Mouse (Mus musculus): ENCODE results near the gene Sinhcaf. TPM values are rescaled to one million over a fixed set of nuclear protein-coding genes. Genes with fewer than 3 reads are reported as not detected.

Sinhcaf gene
- total and polyA plus RNA-seq, 3 experiments: 57.5 to 146 (median 82.3) TPM

GRCm38 (mm10) chr6:148992373-148993116 lies 46.3 kb upstream of the Sinhcaf start:
- Histone ChIP-seq H3K4me1 (ENCODE audit: control insufficient read depth in 1 of 2, insufficient read depth in 2 of 2) (peaks cover 0 to 8% of the 10 kb centered on the region in 2 experiments; a peak in 2 of 4 replicates), H3K4me2 (ENCODE audit: insufficient read depth, low read depth, poor library complexity, severe bottlenecking) (no peak overlapping the region), H3K36me3 (replicated peaks in 1 of 2; ENCODE audit: control insufficient read depth in 1 of 2, insufficient read depth in 1 of 2, low read length in 1 of 2) (no peaks in the 10 kb centered on the region), H3K9me3 (replicated peaks; ENCODE audit: low read length) (no peaks in the 10 kb centered on the region), H3K27me3 (replicated peaks) (no peaks in the 10 kb centered on the region), H3K9ac (ENCODE audit: insufficient read depth, low read depth) (no peak overlapping the region), H3K79me2 (replicated peaks; ENCODE audit: control insufficient read depth, extremely low read depth, insufficient read depth, poor library complexity, severe bottlenecking) (no peaks in the 10 kb centered on the region), H3K27ac (ENCODE audit: insufficient read depth, low read depth) (no peak overlapping the region), H3K4me3 (replicated peaks in 1 of 3; ENCODE audit: low read depth in 2 of 3, low read length in 2 of 3, poor library complexity in 1 of 3) (no peak overlapping the region)
- dilution Hi-C loops (cut with MboI; ENCODE audit: extremely low pct_ligation_motif_present, extremely low pct_unique_long_range_greater_than_20kb, low sequenced_read_pairs) (no loop called here), in situ Hi-C loops (cut with MboI; ENCODE audit: low pct_ligation_motif_present, low pct_unique_long_range_greater_than_20kb, low sequenced_read_pairs) (no loop called here)
- TF ChIP-seq UBTF (IDR thresholded peaks at IDR 0.05; ENCODE audit: low read depth, low read length) (no peak), ZNF384 (IDR thresholded peaks at IDR 0.05; ENCODE audit: low read depth, low read length) (no peak), POLR2AphosphoS2 (IDR thresholded peaks at IDR 0.05; ENCODE audit: low read depth, low read length) (no peak), MYC (IDR thresholded peaks at IDR 0.05; ENCODE audit: low read depth, low read length) (no peak), SMC3 (IDR thresholded peaks at IDR 0.05; ENCODE audit: low read depth, low read length) (no peak), MAZ (IDR thresholded peaks at IDR 0.05; ENCODE audit: low read depth, low read length) (no peak), POLR2A (IDR thresholded peaks at IDR 0.05; ENCODE audit: low read depth, low read length) (no peak), MAX (IDR thresholded peaks at IDR 0.05; ENCODE audit: low read length) (no peak), CHD1 (IDR thresholded peaks at IDR 0.05; ENCODE audit: low read depth, low read length) (no peak)
- DNase-seq (ENCODE audit: extremely low read depth): no peak

DNA sequence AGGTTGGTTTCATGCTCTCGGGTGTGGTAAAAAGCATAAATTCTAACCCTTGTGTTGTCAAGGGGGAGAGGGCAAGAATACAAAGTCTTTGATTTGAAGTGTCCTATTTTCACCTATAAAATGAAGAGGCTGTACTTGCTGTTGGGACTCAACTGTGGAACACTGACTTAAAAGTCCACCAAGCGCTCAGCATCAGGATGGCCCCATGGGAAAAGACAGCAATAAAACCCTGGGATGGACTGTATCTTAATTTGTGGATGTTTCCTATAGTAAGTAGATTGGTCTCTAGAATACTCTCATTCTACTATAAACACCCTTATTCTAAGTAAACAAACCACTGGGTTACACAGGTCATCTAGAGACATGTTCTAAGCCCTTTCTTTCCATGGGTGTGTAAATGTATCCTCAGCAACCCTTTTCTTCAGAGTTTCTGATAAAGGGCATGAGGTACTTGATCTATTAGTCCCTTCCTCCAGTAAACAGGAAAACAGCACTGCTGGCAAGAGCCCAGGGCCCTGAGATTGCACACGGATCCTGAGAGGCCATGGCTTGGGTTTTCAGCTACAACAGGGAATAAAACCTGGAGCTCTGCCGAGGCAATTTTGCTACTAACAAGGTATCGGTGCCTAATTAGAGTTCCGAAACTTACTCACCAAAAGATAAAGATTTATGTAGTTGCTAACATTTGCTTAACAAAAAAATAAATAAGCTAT lies 45.5 kb upstream of the Sinhcaf start:
- TF ChIP-seq TCF12 (IDR thresholded peaks at IDR 0.05; ENCODE audit: low read depth, low read length) (no peak), KAT2A (IDR thresholded peaks at IDR 0.05; ENCODE audit: insufficient replicate concordance, low read length) (no peak), ELF1 (IDR thresholded peaks at IDR 0.05; ENCODE audit: low read depth, low read length) (no peak), TBP (conservative IDR thresholded peaks at IDR 0.05; ENCODE audit: low read depth, low read length) (no peak), NELFE (IDR thresholded peaks at IDR 0.05; ENCODE audit: low read depth, low read length) (no peak), JUND (conservative IDR thresholded peaks at IDR 0.05; ENCODE audit: low read depth, low read length) (no peak), PAX5 (IDR thresholded peaks at IDR 0.05; ENCODE audit: low read length) (no peak)
- no peak overlapping the region for H3K27ac ChIP-seq (ENCODE audit: insufficient read depth, low read depth)
- H3K27me3 ChIP-seq (replicated peaks): no peaks in the 10 kb centered on the region
- H3K4me3 ChIP-seq (replicated peaks in 1 of 3; ENCODE audit: low read depth in 2 of 3, low read length in 2 of 3, poor library complexity in 1 of 3): no peak overlapping the region
- DNase-seq (ENCODE audit: extremely low read depth): no peak
- H3K9ac ChIP-seq (ENCODE audit: insufficient read depth, low read depth): no peak overlapping the region
- dilution Hi-C loops (cut with MboI; ENCODE audit: extremely low pct_ligation_motif_present, extremely low pct_unique_long_range_greater_than_20kb, low sequenced_read_pairs): no loop called here
- in situ Hi-C loops (cut with MboI; ENCODE audit: low pct_ligation_motif_present, low pct_unique_long_range_greater_than_20kb, low sequenced_read_pairs): no loop called here
- no peaks in the 10 kb centered on the region for H3K9me3 ChIP-seq (replicated peaks; ENCODE audit: low read length)
- no peaks in the 10 kb centered on the region for H3K36me3 ChIP-seq (replicated peaks in 1 of 2; ENCODE audit: control insufficient read depth in 1 of 2, insufficient read depth in 1 of 2, low read length in 1 of 2)
- no peaks in the 10 kb centered on the region for H3K79me2 ChIP-seq (replicated peaks; ENCODE audit: control insufficient read depth, extremely low read depth, insufficient read depth, poor library complexity, severe bottlenecking)
- H3K4me1 ChIP-seq (ENCODE audit: control insufficient read depth in 1 of 2, insufficient read depth in 2 of 2): peaks cover 0 to 8% of the 10 kb centered on the region in 2 experiments; a peak in 2 of 4 replicates
- no peak overlapping the region for H3K4me2 ChIP-seq (ENCODE audit: insufficient read depth, low read depth, poor library complexity, severe bottlenecking)

Data from CH12.LX (cell line).